Mouse (Mus musculus): ENCODE data around the gene Jmjd8.

GRCm38 (mm10) chr17:25834595-25835222 lies 6.0 kb downstream of the Jmjd8 start:
- TF ChIP-seq CTCF (IDR thresholded peaks at IDR 0.05; ENCODE audit: low read depth) (no peak), EP300 (IDR thresholded peaks at IDR 0.05; ENCODE audit: low read depth) (no peak)

All from heart, postnatal 0 days (tissue).